Mouse (Mus musculus): ENCODE measurements around the gene Atg5.
A peak's percentile ranks its signal among the peaks of the same experiment; 100 is the strongest.
"Not testable (repeated sequence)": the region's sequence is repeated elsewhere in the genome, so short reads cannot be mapped to it uniquely, and the experiment has no call there.

The Atg5 gene

GRCm38 (mm10) chr10:44315276-44315675 is 47.1 kb downstream of the Atg5 start:
- no peak for DNase-seq (ENCODE audit: low spot score)

- DNase-seq (ENCODE audit: low spot score), result no peak
Observed at GRCm38 (mm10) chr10:44316280-44317270, 48.4 kb downstream of the Atg5 start.

GRCm38 (mm10) chr10:44322166-44322565 is 54.0 kb downstream of the Atg5 start:
- no peak for DNase-seq (ENCODE audit: low spot score)

GRCm38 (mm10) chr10:44323070-44323775 is 55.1 kb downstream of the Atg5 start:
- DNase-seq (ENCODE audit: low spot score), result peak; percentile 18

- no peak for DNase-seq (ENCODE audit: low spot score)
Observed at GRCm38 (mm10) chr10:44323836-44324235, 55.7 kb downstream of the Atg5 start.

DNA sequence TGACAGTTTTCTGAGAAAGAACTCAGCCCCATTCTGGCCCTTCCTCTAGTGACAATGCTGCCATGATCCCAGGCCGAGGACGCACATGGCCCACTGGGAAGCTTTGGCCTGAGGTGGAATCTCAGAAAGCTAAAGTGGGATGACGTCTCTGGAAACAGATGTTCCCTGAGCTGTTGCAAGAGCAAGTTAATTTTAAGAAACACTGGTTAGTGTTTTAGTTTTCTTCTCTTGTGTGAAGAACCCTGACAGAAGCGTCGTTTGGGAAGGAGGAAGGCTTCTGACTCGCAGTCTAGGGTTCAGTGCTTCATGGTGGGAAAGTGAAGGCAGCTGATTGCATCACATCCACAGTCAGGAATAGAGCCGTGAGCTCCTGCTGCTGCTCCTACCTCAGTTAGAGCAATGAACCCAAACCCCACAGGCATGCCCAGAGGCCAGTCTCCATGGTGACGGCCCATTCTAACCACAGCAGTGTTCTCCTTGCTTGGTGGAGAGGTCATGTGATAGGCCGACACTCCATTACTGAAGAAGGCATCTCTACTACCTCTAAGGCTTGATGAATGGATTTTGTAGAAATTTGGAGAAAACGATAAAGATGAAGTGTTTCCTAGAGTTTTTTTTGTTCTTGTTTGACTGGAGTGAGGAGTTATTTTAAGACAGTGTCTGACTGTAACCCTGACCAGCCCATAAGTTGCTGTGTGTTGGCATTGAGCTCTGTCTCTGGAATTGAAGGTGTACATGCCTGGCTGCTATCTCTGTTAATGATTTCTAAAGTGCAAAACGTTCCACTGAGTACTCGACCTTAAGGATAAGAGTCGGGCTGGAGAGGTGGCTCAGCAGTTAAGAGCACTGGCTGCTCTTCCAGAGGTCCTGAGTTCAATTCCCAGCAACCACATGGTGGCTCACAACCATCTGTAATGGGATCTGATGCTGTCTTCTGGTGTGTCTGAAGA is 57.7 kb downstream of the Atg5 start:
- DNase-seq (ENCODE audit: low spot score), result no peak

GRCm38 (mm10) chr10:44327057-44327456 is 58.9 kb downstream of the Atg5 start:
- no peak for DNase-seq (ENCODE audit: low spot score)

DNA sequence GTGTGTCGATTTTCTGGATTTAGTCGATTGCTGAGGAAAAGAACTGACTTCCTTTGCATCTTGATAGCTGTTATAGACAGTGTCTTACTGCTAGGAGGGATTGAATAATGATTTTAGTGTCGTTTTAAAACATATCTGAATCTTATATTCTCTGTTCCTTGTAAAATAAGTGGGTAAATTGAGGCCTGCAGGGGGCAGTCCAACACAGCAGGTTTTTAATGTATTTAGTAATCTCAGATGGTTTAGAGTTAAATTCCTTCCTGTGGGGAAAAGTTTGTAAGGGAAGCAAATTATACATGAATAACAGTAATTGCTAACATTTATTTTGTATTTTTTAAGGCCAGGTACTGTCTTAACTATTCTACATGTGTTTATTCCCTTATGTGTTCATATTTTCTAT is 60.2 kb downstream of the Atg5 start:
- DNase-seq (ENCODE audit: low spot score), result peak; percentile 62

DNA sequence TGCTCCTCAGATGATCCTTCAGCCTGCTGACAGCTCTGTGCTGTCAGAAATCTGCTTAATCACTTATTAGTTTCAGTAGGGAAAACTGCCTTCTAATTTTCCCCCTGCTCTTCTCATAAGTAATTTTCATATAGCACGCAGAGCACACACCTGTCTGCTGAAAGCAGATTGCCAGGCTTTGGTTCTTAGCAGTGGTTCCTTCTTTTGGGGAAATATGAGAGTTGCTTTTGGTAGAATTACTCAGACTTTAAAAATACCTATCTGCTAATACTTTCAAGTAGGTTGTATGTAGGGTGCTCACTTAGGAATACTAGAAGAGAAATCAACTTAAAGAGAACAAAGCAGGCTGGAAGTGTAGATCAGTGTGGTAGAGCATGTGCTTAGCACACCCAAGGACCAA is 62.6 kb downstream of the Atg5 start:
- no peak for DNase-seq (ENCODE audit: low spot score)

DNA sequence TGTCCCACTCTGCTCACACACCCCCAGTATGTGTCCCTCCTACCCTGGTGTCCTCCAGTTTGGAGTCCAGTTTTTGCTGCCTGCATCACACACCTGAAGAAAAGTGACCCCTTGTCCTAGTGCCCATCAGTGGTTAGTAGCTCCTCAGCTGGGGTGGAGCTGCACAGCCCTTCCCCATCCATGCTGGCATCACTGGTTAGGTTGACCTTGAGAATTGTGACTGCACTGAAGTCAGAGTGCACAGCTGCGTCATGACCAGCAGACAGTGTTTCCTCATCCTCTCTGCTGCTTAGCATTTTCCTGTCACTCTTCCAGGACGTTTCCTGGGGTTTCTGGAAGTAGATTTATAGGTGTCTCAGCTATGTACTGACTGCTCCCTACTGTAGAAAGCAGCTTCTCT is 63.3 kb downstream of the Atg5 start:
- no peak for DNase-seq (ENCODE audit: low spot score)

- not testable (repeated sequence) for DNase-seq (ENCODE audit: low spot score)
Observed at GRCm38 (mm10) chr10:44332656-44333055, 64.5 kb downstream of the Atg5 start.

GRCm38 (mm10) chr10:44336641-44337382 is 68.7 kb downstream of the Atg5 start:
- not testable (repeated sequence) for DNase-seq (ENCODE audit: low spot score)

- no peak for DNase-seq (ENCODE audit: low spot score)
Observed at GRCm38 (mm10) chr10:44338571-44338970, 70.4 kb downstream of the Atg5 start.

DNA sequence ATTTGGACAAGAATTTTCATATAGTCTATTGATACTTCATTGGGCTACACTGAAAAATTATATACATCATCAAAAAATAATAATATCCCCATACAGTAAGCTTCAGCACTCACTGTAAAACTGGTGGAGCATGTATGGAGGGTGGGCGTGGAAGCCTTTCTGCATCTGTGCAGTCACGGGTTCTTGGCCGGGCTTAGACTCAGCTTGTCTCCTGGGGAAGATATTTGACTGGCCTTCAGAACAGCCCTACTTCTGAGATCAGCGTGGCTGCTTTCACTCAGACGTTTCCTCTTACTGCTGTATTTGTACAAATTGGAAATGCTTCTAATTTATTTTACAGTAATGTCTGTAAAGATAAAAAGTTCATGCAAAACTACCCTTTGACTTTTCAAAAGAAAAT is 71.2 kb downstream of the Atg5 start:
- no peak for DNase-seq (ENCODE audit: low spot score)

GRCm38 (mm10) chr10:44340928-44341327 is 72.8 kb downstream of the Atg5 start:
- peak; percentile 18 for DNase-seq (ENCODE audit: low spot score)

- DNase-seq (ENCODE audit: low spot score), result no peak
Observed at GRCm38 (mm10) chr10:44341826-44342521, 73.8 kb downstream of the Atg5 start.

DNA sequence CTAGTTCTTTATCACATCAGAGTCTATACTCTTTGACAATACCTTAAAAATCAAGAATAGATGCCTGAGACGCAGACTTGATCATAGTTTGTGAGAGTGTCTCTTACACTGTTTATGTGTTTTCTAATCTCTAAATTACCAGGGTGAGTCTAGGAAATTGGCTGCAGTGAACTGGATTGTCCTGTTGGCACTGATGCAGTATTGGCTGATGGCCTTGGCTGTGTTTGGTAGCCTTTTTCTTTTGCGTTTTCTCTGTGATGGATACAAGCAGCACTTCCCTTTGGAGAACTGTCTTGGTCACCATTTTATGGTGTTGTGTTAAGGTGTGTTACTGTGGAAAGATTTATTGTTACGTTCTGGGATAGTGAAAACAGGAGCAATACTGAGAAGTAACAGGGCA is 75.2 kb downstream of the Atg5 start:
- no peak for DNase-seq (ENCODE audit: low spot score)

GRCm38 (mm10) chr10:44347549-44348172 is 79.5 kb downstream of the Atg5 start:
- DNase-seq (ENCODE audit: low spot score), result no peak

DNA sequence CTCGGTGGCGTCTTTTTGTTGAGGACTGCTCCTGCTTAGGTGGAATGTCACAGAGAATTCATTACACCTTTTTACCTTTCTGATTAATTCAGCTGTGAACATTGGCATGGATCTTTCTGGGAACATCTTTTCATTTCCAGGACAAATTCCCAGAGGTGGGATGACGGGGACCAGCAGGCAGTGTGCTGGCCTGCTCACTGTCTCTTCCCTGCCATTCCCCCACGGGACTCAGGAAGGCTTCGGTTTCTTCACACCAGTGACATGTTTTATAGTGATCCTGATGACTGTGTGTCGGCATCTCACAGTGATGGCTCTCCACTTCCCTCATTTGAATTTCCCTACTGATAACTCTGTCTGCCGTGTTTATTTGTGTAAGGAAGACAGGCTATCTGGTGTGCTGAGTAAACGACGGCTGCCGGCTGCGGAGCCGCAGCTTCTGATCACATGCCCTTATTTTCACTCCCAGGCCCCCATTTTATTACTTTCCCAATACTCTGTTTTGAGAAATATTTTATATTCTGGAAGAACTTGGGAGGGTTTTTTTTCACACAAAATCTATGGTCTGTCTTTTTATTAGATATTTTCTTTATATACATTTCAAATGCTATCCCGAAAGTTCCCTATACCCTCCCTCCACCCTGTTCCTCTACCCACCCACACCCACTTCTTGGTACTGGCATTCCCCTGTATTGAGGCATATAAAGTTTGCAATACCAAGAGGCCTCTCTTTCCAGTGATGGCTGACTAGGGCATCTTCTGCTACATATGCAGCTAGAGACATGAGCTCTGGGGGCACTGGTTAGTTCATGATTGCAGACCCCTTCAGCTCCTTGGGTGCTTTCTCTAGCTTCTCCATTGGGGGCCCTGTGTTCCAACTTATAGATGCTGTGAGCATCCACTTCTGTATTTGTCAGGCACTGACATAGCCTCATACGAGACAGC is 80.6 kb downstream of the Atg5 start:
- no peak for DNase-seq (ENCODE audit: low spot score)
